9 mouse cellular contexts compared by ENCODE assay signal in the genomic region with DNA sequence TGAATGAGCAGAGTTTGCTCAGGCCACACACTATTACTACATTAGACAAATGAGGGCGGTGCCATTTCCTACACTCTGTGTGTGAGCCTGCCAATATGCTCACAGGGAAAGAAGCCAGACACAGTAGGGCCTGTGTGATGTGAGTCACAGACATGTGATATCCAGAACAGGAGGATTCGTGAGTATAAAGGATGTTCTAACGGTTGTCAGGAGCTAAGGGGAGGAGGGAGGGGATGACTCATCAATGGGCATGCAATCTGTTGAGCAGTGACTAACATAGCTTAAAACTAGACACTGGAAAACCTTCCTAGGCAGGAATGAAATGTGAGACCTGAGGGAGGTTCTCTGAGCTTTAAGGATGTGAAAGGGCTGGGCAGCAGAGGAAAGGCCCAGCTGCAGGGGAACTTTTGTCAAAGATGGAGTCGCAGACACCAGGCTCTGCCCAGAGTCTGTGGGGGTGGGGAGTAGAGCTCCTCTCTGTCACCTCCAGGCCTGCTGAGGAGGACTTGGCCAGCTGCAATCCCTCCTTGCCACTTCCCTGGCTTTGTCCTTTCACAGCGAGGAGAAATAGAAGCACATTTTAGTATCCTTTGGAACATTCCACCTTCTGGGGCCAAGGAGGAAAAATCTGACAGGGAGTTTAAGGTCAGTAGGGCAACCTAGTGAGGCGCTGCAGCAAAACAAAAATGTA. TPM values are rescaled to one million over a fixed set of nuclear protein-coding genes. Genes with fewer than 3 reads are reported as not detected.
DNase-seq lines count a peak whose midpoint lies in the region; ATAC-seq lines count a peak whose summit lies in the region.
"Had no signal": no experiment of that assay in that cellular context is flagged by ENCODE, and none has a peak within 500 bp of the region (broad histone marks: within the 10 kb centered on the region; RNA-seq: fewer than 3 reads in every experiment).

No protein-coding gene starts in this region.

- 35% methylated on average over 6 of the region's 6 CpGs for WGBS in heart, embryonic 13.5 days
- 28% methylated on average over 6 of the region's 6 CpGs for WGBS in stomach, embryonic 16.5 days

- intact Hi-C loops in left cerebral cortex, postnatal 25 days (cut with DNase I): loop anchor here (2.0 to 5.0 kb wide), 2 partner anchors 119 to 348 kb away; no protein-coding TSS in a partner anchor

- no peak overlapping the region for H3K4me2 ChIP-seq in heart, embryonic 13.5 days
- H3K4me2 ChIP-seq in stomach, embryonic 16.5 days (ENCODE audit: low read depth, low read length): no peak overlapping the region
- H3K4me2 ChIP-seq: neural tube, embryonic 13.5 days had no signal

- H3K4me1 ChIP-seq in heart, embryonic 13.5 days: 0 out of 2 replicates have a peak, but pooled peaks cover 6% of the 10 kb centered on the region
- H3K4me1 ChIP-seq in stomach, embryonic 16.5 days (ENCODE audit: control insufficient read depth, insufficient read depth, low read length): no peaks in the 10 kb centered on the region; the same call in 1 of the 2 replicates

- H3K9me3 ChIP-seq in heart, embryonic 13.5 days: no peaks in the 10 kb centered on the region
- no peaks in the 10 kb centered on the region for H3K9me3 ChIP-seq in stomach, embryonic 16.5 days (replicated peaks; ENCODE audit: control insufficient read depth, low read length)
- H3K9me3 ChIP-seq: neural tube, embryonic 13.5 days had no signal

- no peak overlapping the region for H3K9ac ChIP-seq in heart, embryonic 13.5 days
- no peak overlapping the region for H3K9ac ChIP-seq in stomach, embryonic 16.5 days (ENCODE audit: low read length)
- H3K9ac ChIP-seq: neural tube, embryonic 13.5 days had no signal

- ATAC-seq in heart, embryonic 13.5 days (ENCODE audit: extremely low read depth, insufficient number of reproducible peaks, low FRiP score, low TSS enrichment): no peak
- peak; percentile 84 for ATAC-seq in stomach, embryonic 16.5 days (ENCODE audit: insufficient read depth, low FRiP score)

- peak; percentile 33 to 57 for DNase-seq in urinary bladder, adult 18-20 months (ENCODE audit: low spot score in 2 of 2)
- no peak for DNase-seq in urinary bladder, postnatal 10 days (ENCODE audit: low spot score)
- DNase-seq in cerebellum, adult 8-10 months: peak; percentile 39
- peak; percentile 71 to 95 for DNase-seq in left cerebral cortex, postnatal 25 days (ENCODE audit: low spot score in 2 of 2)
- no peak for DNase-seq in liver

- no peaks in the 10 kb centered on the region for H3K36me3 ChIP-seq in heart, embryonic 13.5 days
- no peaks in the 10 kb centered on the region for H3K36me3 ChIP-seq in stomach, embryonic 16.5 days (ENCODE audit: control insufficient read depth, insufficient read depth, low read length)
- H3K36me3 ChIP-seq: neural tube, embryonic 13.5 days had no signal

- peaks cover 31% of the 10 kb centered on the region for H3K27me3 ChIP-seq in heart, embryonic 13.5 days (replicated peaks)
- H3K27me3 ChIP-seq in stomach, embryonic 16.5 days (ENCODE audit: control insufficient read depth, insufficient read depth, low read length): no peaks in the 10 kb centered on the region

- peak overlapping the region; percentile 24; the same call in 1 of the 2 replicates for H3K27ac ChIP-seq in heart, embryonic 13.5 days (replicated peaks)
- peak overlapping the region; percentile 32; the same call in 1 of the 2 replicates for H3K27ac ChIP-seq in stomach, embryonic 16.5 days (ENCODE audit: low read length)
- H3K27ac ChIP-seq: neural tube, embryonic 13.5 days had no signal

- H3K4me3 ChIP-seq in heart, embryonic 13.5 days: no peak overlapping the region
- no peak overlapping the region for H3K4me3 ChIP-seq in stomach, embryonic 16.5 days (replicated peaks; ENCODE audit: low read length)
- H3K4me3 ChIP-seq: erythroblast, embryonic 14.5 days; neural tube, embryonic 13.5 days had no signal

RNA-seq across cellular contexts. Expression of a gene that starts 9.2 kb away (rescaled TPM):
- polyA plus RNA-seq in heart, embryonic 13.5 days (2015; fragmentation: Nextera tagmentation; extraction: Ambion mirVana): 0.47 and 0.64 TPM in 2 replicates
- total RNA-seq in left cerebral cortex, postnatal 25 days (2021): 10 to 100 TPM in 1 of 2 experiments, 1 to 10 TPM in 1; 9.3 to 10.7 TPM
- polyA plus RNA-seq in stomach, embryonic 16.5 days (2015; fragmentation: Nextera tagmentation; extraction: Ambion mirVana): 0.06 TPM in 1 of 2 replicates, not detected in the other
- polyA plus RNA-seq: erythroblast, embryonic 14.5 days had no signal

RNA-seq across cellular contexts. Expression of a gene that starts 57.4 kb away (rescaled TPM):
- polyA plus RNA-seq in heart, embryonic 13.5 days (2015; fragmentation: Nextera tagmentation; extraction: Ambion mirVana): 0.27 and 0.56 TPM in 2 replicates
- total RNA-seq in left cerebral cortex, postnatal 25 days (2021): not detected
- polyA plus RNA-seq in stomach, embryonic 16.5 days (2015; fragmentation: Nextera tagmentation; extraction: Ambion mirVana): 0.62 TPM in 1 of 2 replicates, not detected in the other
- polyA plus RNA-seq: erythroblast, embryonic 14.5 days; neural tube, embryonic 13.5 days had no signal

Comparison
In these comparisons a context has a peak if more than half of its experiments do, and no peak if none do; other contexts are left out.
1. DNase-seq: peak in urinary bladder, adult 18-20 months (2 of 2), cerebellum, adult 8-10 months (single experiment) and left cerebral cortex, postnatal 25 days (2 of 2); none in urinary bladder, postnatal 10 days (single experiment) and liver (single experiment).